Mouse (Mus musculus) CH12.LX (cell line): Measurements from ENCODE around the gene Larp4. TPM values are rescaled to one million over a fixed set of nuclear protein-coding genes. Genes with fewer than 3 reads are reported as not detected.

Experiments
- DNase-seq: peaks from one replicate; pipeline ENCODE4 v3.0.0-alpha.2; 2013; ENCODE audit errors: extremely low read depth
- H3K27ac ChIP-seq: 2 replicates; pipeline ENCODE4 v1.5.1; 2012; ENCODE audit warnings: low read depth, mild to moderate bottlenecking, control low read depth, moderate library complexity; ENCODE audit not compliant: insufficient read depth
- H3K27me3 ChIP-seq: replicated peaks from 2 replicates; pipeline ENCODE3; 2012; ENCODE audit warnings: inconsistent platforms
- H3K36me3 ChIP-seq, 2 experiments: replicated peaks in 1 of 2; 2 replicates each; pipeline versions ENCODE3 to v1.6.1; 2012; ENCODE audit warnings: inconsistent platforms in 1 of 2, low read length in 1 of 2, mild to moderate bottlenecking in 1 of 2, mixed read lengths in 1 of 2, moderate library complexity in 1 of 2; ENCODE audit not compliant: control insufficient read depth in 1 of 2, insufficient read depth in 1 of 2
- H3K4me1 ChIP-seq, 2 experiments: 2 replicates each; pipeline ENCODE4 v1.6.1; 2012; ENCODE audit warnings: inconsistent platforms in 1 of 2, moderate library complexity in 1 of 2; ENCODE audit not compliant: insufficient read depth in 2 of 2, control insufficient read depth in 1 of 2
- H3K4me2 ChIP-seq: 2 replicates; pipeline ENCODE4 v1.6.1; 2012; ENCODE audit warnings: low read depth, mild to moderate bottlenecking, control low read depth; ENCODE audit not compliant: poor library complexity, insufficient read depth, severe bottlenecking
- H3K4me3 ChIP-seq, 3 experiments: fragments of 150-350 bp in 1 of 3; sonication (generic) in 1 of 3; replicated peaks in 1 of 3; 2 replicates each; pipeline versions ENCODE3 to v1.5.1; 2011 to 2012; ENCODE audit warnings: low read depth in 2 of 3, low read length in 2 of 3, mild to moderate bottlenecking in 2 of 3, moderate library complexity in 2 of 3, control low read depth in 1 of 3, improper control_type of control experiment in 1 of 3, inconsistent platforms in 1 of 3, mixed read lengths in 1 of 3; ENCODE audit not compliant: poor library complexity in 1 of 3
- H3K79me2 ChIP-seq: replicated peaks from 2 replicates; pipeline ENCODE4 v1.6.1; 2012; ENCODE audit warnings: mild to moderate bottlenecking, moderate library complexity; ENCODE audit not compliant: control insufficient read depth, poor library complexity, insufficient read depth, severe bottlenecking; ENCODE audit errors: extremely low read depth
- H3K9ac ChIP-seq: 2 replicates; pipeline ENCODE4 v1.6.1; 2012; ENCODE audit warnings: low read depth, mild to moderate bottlenecking, control low read depth, moderate library complexity; ENCODE audit not compliant: insufficient read depth
- H3K9me3 ChIP-seq: replicated peaks from 2 replicates; pipeline ENCODE3; 2012; ENCODE audit warnings: low read length, inconsistent platforms, mixed read lengths
- CHD1 ChIP-seq: IDR thresholded peaks from 2 replicates; pipeline ENCODE4 v1.6.1; 2012; ENCODE audit warnings: low read depth, low read length, improper control_type of control experiment, inconsistent platforms
- CHD2 ChIP-seq: IDR thresholded peaks from 2 replicates; pipeline ENCODE4 v1.6.1; 2011; ENCODE audit warnings: low read length, improper control_type of control experiment
- E2F4 ChIP-seq: IDR thresholded peaks from 2 replicates; pipeline ENCODE4 v1.6.1; 2011; ENCODE audit warnings: low read depth, low read length, improper control_type of control experiment; ENCODE audit not compliant: insufficient replicate concordance
- ELF1 ChIP-seq: IDR thresholded peaks from 2 replicates; pipeline ENCODE4 v1.6.1; 2014; ENCODE audit warnings: low read depth, mild to moderate bottlenecking, inconsistent platforms, low read length, improper control_type of control experiment
- EP300 ChIP-seq: IDR thresholded peaks from 2 replicates; pipeline ENCODE4 v1.6.1; 2011; ENCODE audit warnings: low read length, improper control_type of control experiment
- ETS1 ChIP-seq: conservative IDR thresholded peaks from 2 replicates; pipeline ENCODE4 v1.6.1; 2012; ENCODE audit warnings: low read depth, mild to moderate bottlenecking, inconsistent platforms, low read length, improper control_type of control experiment, moderate library complexity
- HCFC1 ChIP-seq: IDR thresholded peaks from 2 replicates; pipeline ENCODE4 v1.6.1; 2012; ENCODE audit warnings: low read depth, mild to moderate bottlenecking, inconsistent platforms, low read length, improper control_type of control experiment
- IRF4 ChIP-seq: IDR thresholded peaks from 2 replicates; pipeline ENCODE4 v1.6.1; 2014; ENCODE audit warnings: low read depth, mild to moderate bottlenecking, inconsistent platforms, low read length, improper control_type of control experiment
- KAT2A ChIP-seq: IDR thresholded peaks from 2 replicates; pipeline ENCODE4 v1.6.1; 2012; ENCODE audit warnings: low read length, improper control_type of control experiment, inconsistent platforms; ENCODE audit not compliant: insufficient replicate concordance
- MEF2A ChIP-seq: IDR thresholded peaks from 2 replicates; pipeline ENCODE4 v1.6.1; 2014; ENCODE audit warnings: low read depth, mild to moderate bottlenecking, inconsistent platforms, low read length, improper control_type of control experiment, borderline replicate concordance
- MXI1 ChIP-seq: IDR thresholded peaks from 2 replicates; pipeline ENCODE4 v1.6.1; 2011; ENCODE audit warnings: mild to moderate bottlenecking, low read depth, low read length, improper control_type of control experiment
- MYC ChIP-seq: IDR thresholded peaks from 2 replicates; pipeline ENCODE4 v1.6.1; 2011; ENCODE audit warnings: low read depth, mild to moderate bottlenecking, improper control_type of control experiment, low read length
- PAX5 ChIP-seq: IDR thresholded peaks from 2 replicates; pipeline ENCODE4 v1.6.1; 2012; ENCODE audit warnings: low read length, inconsistent platforms, mixed read lengths
- POLR2A ChIP-seq: IDR thresholded peaks from 2 replicates; pipeline ENCODE4 v1.6.1; 2011; ENCODE audit warnings: low read depth, mild to moderate bottlenecking, improper control_type of control experiment, low read length
- POLR2AphosphoS2 ChIP-seq: IDR thresholded peaks from 2 replicates; pipeline ENCODE4 v1.6.1; 2011; ENCODE audit warnings: low read depth, low read length, improper control_type of control experiment
- RAD21 ChIP-seq: IDR thresholded peaks from 2 replicates; pipeline ENCODE4 v1.6.1; 2011; ENCODE audit warnings: low read depth, mild to moderate bottlenecking, low read length, improper control_type of control experiment, moderate library complexity
- RCOR1 ChIP-seq: conservative IDR thresholded peaks from 2 replicates; pipeline ENCODE4 v1.6.1; 2012; ENCODE audit warnings: low read depth, mild to moderate bottlenecking, inconsistent platforms, low read length, improper control_type of control experiment
- SIN3A ChIP-seq: IDR thresholded peaks from 2 replicates; pipeline ENCODE4 v1.6.1; 2012; ENCODE audit warnings: low read length, improper control_type of control experiment, inconsistent platforms
- USF1 ChIP-seq: IDR thresholded peaks from 2 replicates; pipeline ENCODE4 v1.6.1; 2014; ENCODE audit warnings: low read depth, mild to moderate bottlenecking, inconsistent platforms, low read length, improper control_type of control experiment
- USF2 ChIP-seq: conservative IDR thresholded peaks from 2 replicates; pipeline ENCODE4 v1.6.1; 2011; ENCODE audit warnings: low read depth, low read length, improper control_type of control experiment
- ZC3H11A ChIP-seq: IDR thresholded peaks from 2 replicates; pipeline ENCODE4 v1.6.1; 2012; ENCODE audit warnings: low read depth, mild to moderate bottlenecking, inconsistent platforms, low read length, improper control_type of control experiment
- ZMIZ1 ChIP-seq: IDR thresholded peaks from 2 replicates; pipeline ENCODE4 v1.6.1; 2012; ENCODE audit warnings: low read depth, mild to moderate bottlenecking, inconsistent platforms, low read length, improper control_type of control experiment
- ZNF384 ChIP-seq: IDR thresholded peaks from 2 replicates; pipeline ENCODE4 v1.6.1; 2012; ENCODE audit warnings: low read depth, low read length, improper control_type of control experiment, inconsistent platforms
- dilution Hi-C: fragments of 300-500 bp; cut with MboI; formaldehyde crosslinking; loops from 2 replicates; pipeline ENCODE4 v1.14.3; 2020; ENCODE audit warnings: low sequenced_read_pairs; ENCODE audit not compliant: extremely low pct_unique_long_range_greater_than_20kb, extremely low pct_ligation_motif_present
- in situ Hi-C: fragments of 300-500 bp; cut with MboI; formaldehyde crosslinking; loops from 3 replicates; pipeline ENCODE4 v1.14.3; 2019; ENCODE audit warnings: low sequenced_read_pairs, low pct_ligation_motif_present, low pct_unique_long_range_greater_than_20kb, mixed read lengths
- polyA plus RNA-seq: library from polyadenylated mRNA; unstranded; fragments of >175 nt; gene quantifications from 2 replicates; pipeline ENCODE4 v1.2.1, GENCODE M21; 2012; ENCODE audit warnings: low read depth; ENCODE audit not compliant: insufficient read length
- total RNA-seq, 2 experiments: library from RNA; depleted of rRNA; stranded (reverse); fragments of 300-350 nt in 1 of 2; fragments of >200 nt in 1 of 2; gene quantifications; 2 replicates each; pipeline ENCODE4 v1.2.3; 2012 to 2014

The Larp4 gene
- total and polyA plus RNA-seq, 3 experiments = 81.9 to 135 (median 96.3) TPM

DNA sequence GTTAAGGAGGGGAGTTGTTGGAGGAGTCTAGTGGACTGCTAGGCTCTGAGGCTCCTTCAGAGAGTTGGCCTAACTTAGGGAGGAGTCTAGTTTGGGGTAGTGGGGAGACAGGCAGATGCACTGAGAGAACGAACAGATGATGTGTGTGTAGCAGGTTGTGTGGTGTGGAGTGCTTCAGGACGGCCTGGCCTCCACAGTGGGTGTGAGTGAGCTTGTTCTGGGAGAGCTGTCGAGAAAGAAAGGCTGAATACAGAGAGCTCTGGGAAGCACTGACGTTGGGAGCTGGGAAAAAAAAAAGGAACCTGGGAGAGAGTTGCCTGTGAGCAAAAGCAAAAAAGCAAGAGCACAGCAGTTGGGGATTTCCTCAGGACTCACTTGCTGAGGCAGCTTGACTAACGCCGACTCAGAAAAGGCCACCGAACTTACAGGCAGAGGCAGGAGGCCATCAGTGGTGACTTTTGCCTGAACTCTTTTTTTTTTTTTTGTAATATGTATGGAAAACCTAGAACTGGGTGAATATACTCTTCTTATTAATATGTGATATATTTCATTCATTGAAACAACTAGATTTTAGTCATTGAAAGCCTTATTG, 79.7 kb downstream of the Larp4 start:
- Histone ChIP-seq H3K36me3 (peaks cover 17 to 59% of the 10 kb centered on the region in 2 experiments), H3K9me3 (no peaks in the 10 kb centered on the region), H3K9ac (no peak overlapping the region), H3K27ac (no peak overlapping the region), H3K27me3 (no peaks in the 10 kb centered on the region), H3K4me3 (no peak overlapping the region), H3K4me1 (peaks cover 28 to 80% of the 10 kb centered on the region in 2 experiments), H3K79me2 (peaks cover 17% of the 10 kb centered on the region), H3K4me2 (0 out of 2 replicates have a peak overlapping the region, but pooled peaks have one; percentile 6)
- TF ChIP-seq ZNF384 (peak; percentile 78), MXI1 (0 out of 2 replicates have a peak, but pooled peaks have one; percentile 17), ZMIZ1 (no peak), EP300 (peak; percentile 18; the same call in 1 of the 2 replicates)
- in situ Hi-C loops = no loop called here
- dilution Hi-C loops = no loop called here
- DNase-seq = no peak

DNA sequence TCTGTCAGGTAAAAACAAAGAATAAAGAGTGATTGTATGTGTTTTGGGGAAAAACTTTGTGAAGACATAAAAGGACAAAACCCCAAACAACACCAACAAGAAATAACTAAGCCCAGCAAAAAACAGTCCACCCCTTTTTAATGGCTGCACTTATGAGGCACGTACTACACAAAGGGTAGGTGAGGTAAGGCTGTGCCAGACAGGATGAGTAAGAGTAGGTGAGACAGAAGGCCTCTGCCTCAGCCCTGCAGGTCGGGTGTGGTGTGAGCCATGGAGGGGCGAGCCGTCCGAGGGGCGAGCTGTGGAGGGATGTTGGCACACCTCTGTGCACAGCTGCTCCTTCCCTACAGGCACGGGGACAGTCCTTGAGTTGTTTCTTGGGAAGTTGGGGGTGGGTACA, 81.1 kb downstream of the Larp4 start:
- no peak for DNase-seq
- H3K27me3 ChIP-seq = no peaks in the 10 kb centered on the region
- H3K9ac ChIP-seq = no peak overlapping the region
- dilution Hi-C loops = no loop called here
- in situ Hi-C loops = no loop called here
- peaks cover 26 to 73% of the 10 kb centered on the region in 2 experiments for H3K4me1 ChIP-seq
- H3K4me2 ChIP-seq = no peak overlapping the region
- H3K4me3 ChIP-seq = no peak overlapping the region
- TF ChIP-seq POLR2A (no peak), SIN3A (no peak), CHD1 (no peak), HCFC1 (no peak), ETS1 (no peak), ZC3H11A (no peak), MEF2A (no peak), CHD2 (no peak), RCOR1 (no peak), RAD21 (no peak), ZNF384 (no peak), MYC (no peak), USF2 (no peak), POLR2AphosphoS2 (no peak), ELF1 (no peak), IRF4 (no peak), KAT2A (no peak), USF1 (no peak), PAX5 (no peak), E2F4 (no peak)
- TF ChIP-seq, all 38 proteins: peak for 0
- Histone ChIP-seq H3K36me3 (peaks cover 17 to 60% of the 10 kb centered on the region in 2 experiments), H3K27ac (no peak overlapping the region), H3K79me2 (peaks cover 14% of the 10 kb centered on the region), H3K9me3 (no peaks in the 10 kb centered on the region)
